Mouse (Mus musculus) CD4-positive, CD25-positive, alpha-beta regulatory T cell, adult 9 weeks (primary cell): ENCODE results near the gene Pde4a. TPM values are rescaled to one million over a fixed set of nuclear protein-coding genes. Genes with fewer than 3 reads are reported as not detected.

ENCODE experiments used
- polyA plus RNA-seq: library from polyadenylated mRNA; unstranded; fragments of 100-300 nt; shearing (Covaris generic); gene quantifications from one replicate; pipeline ENCODE4 v1.2.1, GENCODE M21; 2017

The Pde4a gene
- 0.61 TPM for polyA plus RNA-seq

GRCm38 (mm10) chr9:21165041-21165951 lies at the start of gene Pde4a:
Gene Pde4a (plus strand): TSS chr9:21165714.

DNA sequence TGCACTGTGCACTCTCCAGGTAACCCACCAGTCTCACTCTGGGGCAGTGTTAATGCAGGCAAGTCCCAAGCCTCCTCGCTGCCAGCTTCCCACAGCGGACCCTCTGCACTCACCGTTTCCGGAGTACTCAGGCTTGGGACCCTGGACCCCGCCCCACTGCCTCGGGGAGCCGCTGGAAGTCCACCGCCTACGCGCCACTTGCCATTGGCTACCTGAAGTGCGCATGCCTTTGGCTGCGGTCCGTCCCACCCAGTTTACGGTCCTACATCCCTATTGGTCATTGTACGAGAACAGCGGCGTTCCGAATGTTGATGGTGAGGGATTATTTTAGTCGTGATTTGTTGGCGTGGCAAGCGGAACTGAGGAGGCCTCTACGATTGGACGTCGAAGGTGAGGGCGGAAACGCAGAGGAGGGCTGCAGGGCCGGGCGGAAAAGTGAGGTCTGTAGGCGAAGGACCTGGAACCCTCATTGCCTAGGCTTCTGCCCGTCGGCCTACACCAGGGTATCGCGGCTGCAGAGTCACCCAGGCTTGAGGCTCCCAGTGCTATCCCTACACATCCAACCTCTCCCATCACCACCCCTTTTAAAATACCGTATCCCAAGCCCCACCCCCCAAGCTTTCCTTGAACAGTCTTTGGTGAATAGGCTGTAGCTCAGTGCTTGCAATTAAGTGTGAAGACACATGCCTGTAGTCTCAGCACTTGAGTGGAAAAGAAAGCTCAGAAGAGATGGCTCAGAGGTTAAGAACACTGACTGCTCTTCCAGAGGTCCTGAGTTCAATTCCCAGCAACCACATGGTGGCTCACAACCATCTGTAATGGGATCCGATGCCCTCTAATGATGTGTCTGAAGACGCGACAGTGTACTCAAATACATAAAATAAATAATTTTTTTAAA lies 34.2 kb upstream of the Pde4a start, which contains the start of gene Tyk2:
TSS of gene Tyk2 (minus strand) at position 185 of the 898 bp plus-strand sequence.

DNA sequence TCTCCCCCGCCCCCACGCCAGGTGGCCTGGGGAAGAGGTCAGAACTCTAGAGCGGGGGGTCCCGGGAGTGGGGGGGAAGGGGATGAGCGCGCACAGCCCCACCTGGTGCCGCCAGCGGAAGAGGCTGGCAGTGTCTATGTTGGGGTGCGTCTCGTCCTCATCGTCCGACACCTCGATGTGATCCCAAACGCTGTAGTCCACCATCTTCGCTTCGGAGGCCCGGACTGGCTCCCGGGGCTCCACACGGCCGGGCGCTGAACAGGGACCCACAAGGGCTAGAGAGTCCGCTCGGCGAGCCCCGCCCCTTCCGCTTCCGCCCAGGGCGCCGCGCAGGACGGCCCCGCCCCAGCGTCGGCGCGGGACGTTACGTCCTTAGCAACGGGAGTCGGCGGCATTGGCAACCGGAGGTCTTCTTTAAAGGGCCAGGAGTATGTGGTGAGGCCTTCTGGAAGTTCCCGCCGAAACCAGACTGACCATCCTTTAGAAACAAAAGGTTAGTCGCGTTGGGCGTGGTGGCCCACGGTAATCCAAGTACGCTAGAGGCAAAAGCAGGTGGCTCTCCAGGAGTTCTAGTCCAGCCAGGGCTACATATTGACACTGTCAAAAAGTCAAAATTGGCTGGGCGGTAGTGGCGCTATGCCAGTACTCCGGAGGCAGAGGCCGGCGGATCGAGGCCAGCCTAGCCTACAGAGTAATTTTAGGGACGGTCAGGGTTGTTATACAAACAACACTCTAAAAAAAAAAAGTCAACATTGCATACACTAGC lies 15.7 kb upstream of the Pde4a start, which contains the start of gene Cdc37:
TSS of gene Cdc37 (minus strand) at position 329 of the 766 bp plus-strand sequence.

GRCm38 (mm10) chr9:21238733-21239464 lies 73.4 kb downstream of the Pde4a start, which contains the start of gene Keap1:
Gene Keap1 (minus strand): TSS chr9:21239361.

GRCm38 (mm10) chr9:21248326-21248725 lies 82.8 kb downstream of the Pde4a start, which contains the start of gene S1pr5:
Gene S1pr5 (minus strand): TSS chr9:21248443.

Other genes starting within 250 kb of the Pde4a start
- 96.2 TPM for gene Dnmt1, start 205.8 kb upstream of the Pde4a start, polyA plus RNA-seq
- gene S1pr2, start 188.9 kb upstream of the Pde4a start, polyA plus RNA-seq: 21.2 TPM
- gene Mrpl4, start 163.0 kb upstream of the Pde4a start, polyA plus RNA-seq: 138 TPM
- gene Icam1, start 149.7 kb upstream of the Pde4a start, polyA plus RNA-seq: 113 TPM
- 2.6 TPM for gene Icam4, start 136.3 kb upstream of the Pde4a start, polyA plus RNA-seq
- gene Icam5, start 133.6 kb upstream of the Pde4a start, polyA plus RNA-seq: 0.84 TPM
- 0.36 TPM for gene Zglp1, start 98.6 kb upstream of the Pde4a start, polyA plus RNA-seq
- gene Gm49373, start 92.6 kb upstream of the Pde4a start, polyA plus RNA-seq: not detected
- gene Fdx1l, start 92.1 kb upstream of the Pde4a start, polyA plus RNA-seq: 30.7 TPM
- 7.4 TPM for gene Gm38431, start 73.7 kb upstream of the Pde4a start, polyA plus RNA-seq
- gene Raver1, start 73.7 kb upstream of the Pde4a start, polyA plus RNA-seq: 82.1 TPM
- 96.0 TPM for gene Tyk2, start 34.5 kb upstream of the Pde4a start, polyA plus RNA-seq
- 305 TPM for gene Cdc37, start 15.7 kb upstream of the Pde4a start, polyA plus RNA-seq
- 27.8 TPM for gene Keap1, start 73.6 kb downstream of the Pde4a start, polyA plus RNA-seq
- gene S1pr5, start 82.7 kb downstream of the Pde4a start, polyA plus RNA-seq: not detected
- 48.5 TPM for gene Atg4d, start 99.6 kb downstream of the Pde4a start, polyA plus RNA-seq
- gene Kri1, start 122.3 kb downstream of the Pde4a start, polyA plus RNA-seq: 49.2 TPM
- 152 TPM for gene Cdkn2d, start 125.7 kb downstream of the Pde4a start, polyA plus RNA-seq
- 2.4 TPM for gene Ap1m2, start 146.6 kb downstream of the Pde4a start, polyA plus RNA-seq
- 608 TPM for gene Slc44a2, start 155.0 kb downstream of the Pde4a start, polyA plus RNA-seq
- gene Ilf3, start 202.2 kb downstream of the Pde4a start, polyA plus RNA-seq: 70.8 TPM
- gene Qtrt1, start 246.1 kb downstream of the Pde4a start, polyA plus RNA-seq: 45.8 TPM